Mouse (Mus musculus) mature B cell (primary cell): ENCODE measurements around the gene Olfr571.

ENCODE experiments used
- in situ Hi-C: fragments of 300-500 bp; cut with MboI; formaldehyde crosslinking; loops from 2 replicates; pipeline ENCODE4 v1.14.3; 2019

The Olfr571 gene

GRCm38 (mm10) chr7:102917032-102917875 is at the start of gene Olfr571:
Gene Olfr571 (minus strand): TSS chr7:102917536.
- in situ Hi-C loops = loop anchor here (25.0 kb wide), 1 partner anchor 405 kb away; no protein-coding TSS in a partner anchor

- in situ Hi-C loops = no loop called here
Observed at GRCm38 (mm10) chr7:102962360-102962759, 45.0 kb upstream of the Olfr571 start, which contains the start of gene Olfr576. Gene Olfr576 (plus strand): TSS chr7:102962660.

GRCm38 (mm10) chr7:102958593-102958992 is 41.3 kb upstream of the Olfr571 start, which contains the start of gene Olfr575:
Gene Olfr575 (minus strand): TSS chr7:102958775.
- in situ Hi-C loops = no loop called here

GRCm38 (mm10) chr7:102958137-102958536 is 40.8 kb upstream of the Olfr571 start:
- in situ Hi-C loops = no loop called here

GRCm38 (mm10) chr7:102950732-102951131 is 33.4 kb upstream of the Olfr571 start:
- in situ Hi-C loops = no loop called here

GRCm38 (mm10) chr7:102948167-102948566 is 30.8 kb upstream of the Olfr571 start, which contains the start of gene Olfr574:
Gene Olfr574 (plus strand): TSS chr7:102948467.
- in situ Hi-C loops = no loop called here

- in situ Hi-C loops = no loop called here
Observed at GRCm38 (mm10) chr7:102943417-102943816, 26.1 kb upstream of the Olfr571 start.

GRCm38 (mm10) chr7:102942475-102942874 is 25.1 kb upstream of the Olfr571 start, which contains the start of gene Olfr573-ps1:
Gene Olfr573-ps1 (minus strand): TSS chr7:102942575.
- in situ Hi-C loops = no loop called here

GRCm38 (mm10) chr7:102927105-102927504 is 9.8 kb upstream of the Olfr571 start:
- in situ Hi-C loops = no loop called here

GRCm38 (mm10) chr7:102924109-102924508 is 6.8 kb upstream of the Olfr571 start, which contains the start of gene Olfr572:
Gene Olfr572 (plus strand): TSS chr7:102924409.
- in situ Hi-C loops = loop anchor here (25.0 kb wide), 1 partner anchor 412 kb away; no protein-coding TSS in a partner anchor

GRCm38 (mm10) chr7:102919632-102920031 is 2.3 kb upstream of the Olfr571 start:
- in situ Hi-C loops = loop anchor here (25.0 kb wide), 1 partner anchor 407 kb away; no protein-coding TSS in a partner anchor

- in situ Hi-C loops = loop anchor here (25.0 kb wide), 1 partner anchor 404 kb away; no protein-coding TSS in a partner anchor
Observed at GRCm38 (mm10) chr7:102916405-102916804, 931 bp downstream of the Olfr571 start.

- in situ Hi-C loops = loop anchor here (25.0 kb wide), 1 partner anchor 403 kb away; no protein-coding TSS in a partner anchor
Observed at GRCm38 (mm10) chr7:102915261-102915660, 2.1 kb downstream of the Olfr571 start.

GRCm38 (mm10) chr7:102890782-102891181 is 26.6 kb downstream of the Olfr571 start, which contains the start of gene Olfr569:
Gene Olfr569 (minus strand): TSS chr7:102890882.
- in situ Hi-C loops = no loop called here

GRCm38 (mm10) chr7:102876822-102877221 is 40.5 kb downstream of the Olfr571 start, which contains the start of gene Olfr568:
Gene Olfr568 (plus strand): TSS chr7:102877122.
- in situ Hi-C loops = no loop called here

- in situ Hi-C loops = no loop called here
Observed at GRCm38 (mm10) chr7:102858665-102859064, 58.7 kb downstream of the Olfr571 start, which contains the start of gene Olfr566. Gene Olfr566 (minus strand): TSS chr7:102858765.

- in situ Hi-C loops = no loop called here
Observed at GRCm38 (mm10) chr7:102855807-102856206, 61.5 kb downstream of the Olfr571 start.
